Mouse (Mus musculus): ENCODE measurements around the gene Slc6a4.

DNA sequence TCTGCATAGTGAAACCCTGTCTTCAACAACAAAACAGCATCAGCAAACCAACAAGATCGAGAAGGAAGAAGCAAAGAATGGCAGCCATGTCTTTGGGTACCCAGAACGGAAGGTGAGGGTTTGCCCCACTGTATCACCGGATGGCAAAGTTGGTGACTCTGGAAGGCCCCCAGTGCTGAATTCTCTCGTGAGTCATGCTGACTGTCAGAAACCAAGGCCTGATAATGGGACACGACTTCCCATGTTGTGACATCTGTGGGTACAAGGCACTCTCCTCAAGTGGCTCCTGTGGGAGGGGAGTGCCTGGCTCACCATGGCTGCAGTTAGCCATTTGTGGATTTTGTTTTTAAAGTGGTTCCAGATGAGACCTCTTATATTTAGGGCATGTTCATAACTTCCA, 7.6 kb upstream of the Slc6a4 start:
- TF ChIP-seq BHLHE40 (IDR thresholded peaks at IDR 0.05; ENCODE audit: borderline replicate concordance, low read depth, low read length): no peak; the same call in 1 of the 2 replicates
- no peak for TF ChIP-seq TAL1 (IDR thresholded peaks at IDR 0.05; ENCODE audit: low read length)
- no peak; the same call in 1 of the 2 replicates for TF ChIP-seq JUND (IDR thresholded peaks at IDR 0.05; ENCODE audit: low read depth, low read length)
- TF ChIP-seq HCFC1 (IDR thresholded peaks at IDR 0.05; ENCODE audit: low read depth, low read length): no peak
- no peak for TF ChIP-seq CTCF (IDR thresholded peaks at IDR 0.05 in 2 of 3, conservative IDR thresholded peaks at IDR 0.05 in 1 of 3; ENCODE audit: control insufficient read depth in 1 of 3, insufficient read depth in 1 of 3, low read depth in 2 of 3, low read length in 3 of 3, poor library complexity in 1 of 3, severe bottlenecking in 1 of 3)
- no peak for TF ChIP-seq POLR2A (IDR thresholded peaks at IDR 0.05; ENCODE audit: control insufficient read depth in 1 of 2, insufficient read depth in 1 of 2, low read depth in 1 of 2, low read length in 2 of 2, poor library complexity in 1 of 2)
- TF ChIP-seq GATA1 (IDR thresholded peaks at IDR 0.05; ENCODE audit: low read depth, low read length): peak; percentile 35; the same call in 1 of the 2 replicates
